Mouse (Mus musculus): ENCODE measurements around the gene Olfr658.

Olfr658 gene

DNA sequence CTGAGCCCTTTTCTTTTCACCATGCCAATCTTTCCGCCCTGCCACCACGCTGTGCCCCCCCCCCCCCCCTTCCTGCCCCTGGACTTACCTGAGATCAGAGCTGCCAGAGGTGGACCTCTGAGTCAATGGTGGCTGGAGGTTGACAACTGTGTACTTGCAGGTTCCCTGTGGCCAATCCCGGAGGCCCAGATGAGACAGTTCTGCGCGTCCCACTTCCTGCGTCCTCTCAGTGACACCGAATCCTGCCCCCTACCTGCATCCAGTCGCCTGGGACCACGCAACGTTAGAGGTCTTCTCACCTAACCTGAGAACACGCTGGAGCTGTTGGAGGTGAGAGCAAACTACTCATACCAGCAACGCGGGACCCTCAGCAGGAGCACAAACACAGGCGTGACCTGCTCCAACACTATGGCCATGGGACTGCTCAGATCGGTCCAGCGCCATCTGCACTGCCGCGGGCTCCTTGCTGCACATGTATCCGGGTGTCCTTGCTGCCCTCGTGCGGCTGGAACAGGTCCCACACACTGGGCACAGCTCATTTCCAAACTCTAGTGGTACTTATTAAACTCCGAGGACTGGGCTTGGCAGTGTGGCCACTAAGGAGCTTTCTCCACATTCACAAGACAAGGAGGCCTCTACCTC is at the start of gene Olfr658:
Gene Olfr658 (minus strand): TSS at position 465 of the 642 bp plus-strand sequence.
- DNase-seq (ENCODE audit: low spot score): peak; percentile 19

DNA sequence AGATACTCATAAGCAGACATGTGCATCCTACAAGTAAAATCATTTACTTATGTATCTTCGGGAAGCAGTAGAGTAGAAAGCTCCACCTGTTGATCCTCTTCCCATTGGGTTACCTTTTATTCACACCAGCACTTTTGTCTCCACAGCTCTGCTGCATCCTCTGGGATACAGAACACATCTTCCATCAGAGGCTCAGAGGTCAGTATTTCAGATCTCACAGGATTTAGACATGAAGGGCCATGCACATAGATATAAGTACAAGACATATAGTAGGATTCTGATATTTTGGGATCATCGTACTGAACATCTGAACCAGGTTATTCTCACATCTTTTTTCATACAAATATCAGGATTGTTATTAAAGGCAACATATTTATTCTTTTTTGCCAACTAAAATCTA is 39.1 kb upstream of the Olfr658 start, which contains the start of gene Olfr661:
Gene Olfr661 (plus strand): TSS at position 301 of the 400 bp plus-strand sequence.
- DNase-seq (ENCODE audit: low spot score): no peak

DNA sequence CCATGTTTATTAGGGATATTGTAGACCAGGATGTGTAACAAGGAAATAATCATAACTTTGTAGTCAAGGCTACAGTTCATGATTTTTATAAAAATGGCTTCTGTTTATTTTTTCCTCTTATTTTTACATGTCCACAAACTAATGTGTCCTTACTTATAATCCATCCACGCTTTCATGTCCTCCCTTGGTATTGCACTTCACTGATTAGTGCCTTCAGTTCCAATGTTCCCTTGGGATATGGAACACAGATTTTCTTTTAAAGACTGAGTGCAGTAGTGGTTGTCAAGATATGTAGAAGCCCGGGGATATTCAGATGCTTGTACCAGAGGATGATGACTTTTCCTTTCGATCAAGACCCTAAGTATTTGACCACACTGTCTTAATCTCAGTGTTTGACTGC is 19.3 kb upstream of the Olfr658 start, which contains the start of gene Olfr659:
Gene Olfr659 (plus strand): TSS at position 301 of the 400 bp plus-strand sequence.
- DNase-seq (ENCODE audit: low spot score): no peak

DNA sequence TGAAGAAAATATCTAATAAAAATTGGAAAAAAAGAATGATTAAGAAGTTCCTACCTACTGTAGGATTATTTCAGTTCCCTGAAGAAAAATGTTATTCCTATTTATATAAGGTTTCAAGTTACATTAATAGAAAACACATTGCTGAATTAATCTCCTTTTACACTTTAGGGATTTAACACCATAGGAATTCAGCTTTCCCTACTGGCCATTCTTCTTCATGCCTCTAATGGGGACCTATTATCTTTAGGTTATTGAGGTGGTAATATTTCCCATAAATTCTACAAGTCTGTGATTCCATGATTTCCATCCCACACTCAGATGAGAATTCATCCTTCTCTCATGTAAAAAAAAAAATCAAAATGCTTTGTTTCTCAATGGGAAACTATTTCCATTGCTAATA is 22.6 kb downstream of the Olfr658 start, which contains the start of gene Olfr657:
Gene Olfr657 (plus strand): TSS at position 301 of the 400 bp plus-strand sequence.
- DNase-seq (ENCODE audit: low spot score): no peak

DNA sequence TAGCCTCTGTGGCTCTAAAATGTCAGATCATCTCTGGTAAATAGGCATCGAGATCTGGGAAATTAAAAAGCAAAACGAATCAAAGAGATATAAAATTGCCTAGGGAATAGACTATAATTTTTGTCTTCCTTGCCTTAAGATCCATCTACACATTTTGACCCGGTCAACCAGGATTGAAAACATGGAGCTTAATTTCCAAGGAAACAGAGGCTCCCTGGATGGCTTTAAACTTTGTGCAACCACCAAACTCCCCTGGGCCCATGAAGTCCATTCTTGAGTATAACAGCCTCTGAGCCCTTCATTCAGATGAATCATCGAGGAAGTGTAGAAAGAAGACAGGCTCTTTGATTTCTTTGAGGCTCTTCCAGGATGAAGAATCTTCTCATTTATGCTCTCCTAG is 33.5 kb downstream of the Olfr658 start, which contains the start of gene Olfr656:
Gene Olfr656 (plus strand): TSS at position 301 of the 400 bp plus-strand sequence.
- no peak for DNase-seq (ENCODE audit: low spot score)

DNA sequence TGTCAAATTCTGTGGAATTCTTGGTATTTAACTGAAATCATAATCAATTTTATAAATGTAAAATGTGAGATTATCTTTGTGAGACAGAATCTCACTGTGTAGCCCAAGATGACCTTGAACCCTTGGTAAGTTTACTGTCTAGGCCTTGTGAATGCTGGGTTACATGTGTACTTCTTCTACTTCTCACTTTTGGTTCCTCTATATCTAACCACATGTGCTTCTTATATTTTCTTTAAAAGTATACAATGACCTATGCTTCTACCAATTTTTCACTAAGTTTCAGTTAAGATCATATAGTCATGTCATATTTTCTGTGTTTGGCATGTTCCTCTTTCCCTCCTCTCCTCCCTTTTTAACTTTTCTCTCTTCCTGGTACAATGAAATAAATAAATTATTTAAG is 42.4 kb downstream of the Olfr658 start:
- DNase-seq (ENCODE audit: low spot score): no peak

DNA sequence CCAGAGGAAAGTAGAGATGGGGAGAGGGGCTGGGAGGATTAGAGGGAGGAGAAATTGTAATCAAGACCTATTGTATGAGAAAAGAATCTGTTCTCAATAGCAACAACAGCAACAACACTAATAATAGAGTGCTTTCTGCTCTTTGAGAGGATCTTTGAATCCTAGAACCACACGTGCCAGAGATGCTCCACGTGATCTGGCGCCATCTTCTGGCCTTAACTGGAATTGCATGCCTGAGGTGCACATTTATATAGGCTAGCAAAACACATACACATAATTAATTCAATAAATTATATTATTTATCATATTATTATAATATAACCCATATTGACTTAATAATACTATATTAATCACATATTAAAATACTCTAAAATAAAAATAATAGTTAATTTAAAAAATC is 43.9 kb downstream of the Olfr658 start:
- DNase-seq (ENCODE audit: low spot score): peak; percentile 57

DNA sequence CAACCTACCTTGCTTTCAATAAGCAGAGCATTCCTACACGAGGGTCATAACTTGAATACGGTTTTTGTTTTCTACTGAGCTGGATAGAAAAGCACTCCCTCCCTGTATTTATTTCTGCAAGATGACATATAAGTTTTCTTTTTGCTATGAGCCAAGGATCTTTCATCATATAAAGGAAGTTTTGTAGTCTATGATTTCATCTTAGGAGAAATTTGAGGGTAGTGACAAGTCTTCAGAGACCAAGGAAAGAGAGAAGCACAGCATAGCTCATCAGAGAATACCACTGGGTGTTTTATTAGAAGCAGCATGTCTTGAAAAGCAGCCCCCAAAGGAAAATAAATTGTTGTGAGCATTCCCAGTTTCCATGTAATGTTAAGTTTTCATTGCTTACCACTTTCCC is 45.4 kb downstream of the Olfr658 start, which contains the start of gene Olfr655:
Gene Olfr655 (minus strand): TSS at position 101 of the 400 bp plus-strand sequence.
- DNase-seq (ENCODE audit: low spot score): no peak

Measured in T-cell, adult 2 months (primary cell).